Mouse (Mus musculus) MEL (cell line): ENCODE data around the gene Hdac7.

Experiments used
- BHLHE40 ChIP-seq: IDR thresholded peaks from 2 replicates; pipeline ENCODE4 v1.6.1; 2012; ENCODE audit warnings: low read depth, mild to moderate bottlenecking, inconsistent platforms, low read length, improper control_type of control experiment, borderline replicate concordance
- CTCF ChIP-seq, 3 experiments: IDR thresholded peaks in 2 of 3; conservative IDR thresholded peaks in 1 of 3; 2 replicates each; pipeline ENCODE4 v1.5.1; 2011 to 2012; ENCODE audit warnings: low read length in 3 of 3, low read depth in 2 of 3, mild to moderate bottlenecking in 2 of 3, improper control_type of control experiment in 1 of 3, inconsistent platforms in 1 of 3, mixed read lengths in 1 of 3, moderate library complexity in 1 of 3; ENCODE audit not compliant: control insufficient read depth in 1 of 3, insufficient read depth in 1 of 3, poor library complexity in 1 of 3, severe bottlenecking in 1 of 3
- EP300 ChIP-seq, 2 experiments: IDR thresholded peaks; 2 replicates each; pipeline ENCODE4 v1.6.1; 2011; ENCODE audit warnings: improper control_type of control experiment in 2 of 2, low read length in 2 of 2, low read depth in 1 of 2, mild to moderate bottlenecking in 1 of 2
- HCFC1 ChIP-seq: IDR thresholded peaks from 2 replicates; pipeline ENCODE4 v1.6.1; 2012; ENCODE audit warnings: low read depth, mild to moderate bottlenecking, inconsistent platforms, low read length, improper control_type of control experiment, moderate library complexity
- JUND ChIP-seq: IDR thresholded peaks from 2 replicates; pipeline ENCODE4 v1.6.1; 2011; ENCODE audit warnings: low read depth, mild to moderate bottlenecking, improper control_type of control experiment, low read length
- MAFK ChIP-seq: IDR thresholded peaks from 2 replicates; pipeline ENCODE4 v1.6.1; 2011; ENCODE audit warnings: low read depth, mild to moderate bottlenecking, low read length, improper control_type of control experiment, borderline replicate concordance
- MAX ChIP-seq: IDR thresholded peaks from 2 replicates; pipeline ENCODE4 v1.6.1; 2011; ENCODE audit warnings: low read length, improper control_type of control experiment
- POLR2A ChIP-seq, 2 experiments: IDR thresholded peaks; 2 replicates each; pipeline ENCODE4 v1.6.1; 2011 to 2012; ENCODE audit warnings: low read length in 2 of 2, mild to moderate bottlenecking in 2 of 2, control low read depth in 1 of 2, improper control_type of control experiment in 1 of 2, low read depth in 1 of 2, moderate library complexity in 1 of 2; ENCODE audit not compliant: control insufficient read depth in 1 of 2, insufficient read depth in 1 of 2, poor library complexity in 1 of 2
- POLR2AphosphoS2 ChIP-seq: IDR thresholded peaks from 2 replicates; pipeline ENCODE4 v1.6.1; 2011; ENCODE audit warnings: low read length, improper control_type of control experiment
- RAD21 ChIP-seq: IDR thresholded peaks from 2 replicates; pipeline ENCODE4 v1.6.1; 2011; ENCODE audit warnings: mild to moderate bottlenecking, low read depth, low read length, improper control_type of control experiment
- SIN3A ChIP-seq: IDR thresholded peaks from 2 replicates; pipeline ENCODE4 v1.6.1; 2012; ENCODE audit warnings: low read length, improper control_type of control experiment, inconsistent platforms
- TAL1 ChIP-seq: IDR thresholded peaks from 2 replicates; pipeline ENCODE4 v1.6.1; 2012; ENCODE audit warnings: mild to moderate bottlenecking, inconsistent platforms, low read length, moderate library complexity, mixed read lengths

DNA sequence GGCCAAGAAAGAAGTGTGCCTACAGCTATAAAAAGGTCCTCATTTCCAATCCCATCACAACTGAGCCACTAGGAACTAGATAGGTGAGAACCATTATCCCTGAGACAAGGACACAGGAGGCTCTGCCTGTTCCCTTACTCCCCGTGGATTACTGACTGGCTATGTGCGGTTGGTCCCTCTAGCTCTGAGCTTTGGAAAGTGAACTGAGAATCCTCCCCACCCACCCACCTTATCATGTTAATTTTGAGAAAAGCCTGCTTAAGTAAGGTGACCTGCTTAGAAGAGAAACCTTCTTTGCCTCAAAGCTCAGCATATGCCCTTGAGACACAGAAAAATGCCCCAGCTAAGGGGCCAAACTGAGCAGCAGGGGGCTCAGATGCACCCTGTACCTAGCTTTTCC, 14.9 kb downstream of the Hdac7 start:
- TF ChIP-seq MAX (no peak), CTCF (IDR thresholded peaks at IDR 0.05 in 2 of 3, conservative IDR thresholded peaks at IDR 0.05 in 1 of 3; ENCODE audit: control insufficient read depth in 1 of 3, insufficient read depth in 1 of 3, low read depth in 2 of 3, low read length in 3 of 3, poor library complexity in 1 of 3, severe bottlenecking in 1 of 3) (no peak), BHLHE40 (no peak), HCFC1 (no peak), MAFK (no peak), TAL1 (no peak), POLR2AphosphoS2 (no peak; the same call in 1 of the 2 replicates), RAD21 (no peak), EP300 (IDR thresholded peaks at IDR 0.05; ENCODE audit: low read depth in 1 of 2, low read length in 2 of 2) (no peak), POLR2A (IDR thresholded peaks at IDR 0.05; ENCODE audit: control insufficient read depth in 1 of 2, insufficient read depth in 1 of 2, low read depth in 1 of 2, low read length in 2 of 2, poor library complexity in 1 of 2) (no peak), JUND (no peak), SIN3A (no peak)
